Mouse (Mus musculus): ENCODE measurements at regions not wholly inside any gene's neighbourhood (a gene's known extent, or its start where the extent isn't known, plus 50 kb on each side); places are given as distances from the start of the nearest gene placed in this dataset.

- DNase-seq (ENCODE audit: low read depth, low spot score) (no peak), ATAC-seq (no peak)
- in situ Hi-C loops (cut with MboI; ENCODE audit: low pct_unique_long_range_greater_than_20kb) = no loop called here
- no peaks in the 10 kb centered on the region for H3K27me3 ChIP-seq
- POLR2A ChIA-PET = no interaction called here
- TF ChIP-seq CTCF (IDR thresholded peaks at IDR 0.05) = no peak
- CTCF ChIA-PET = interaction anchor here (0.9 kb wide), 1 partner anchor 10 kb away, joined by 3 read pairs; no protein-coding TSS in a partner anchor
These were observed 100.7 kb upstream of the Hmgn3 start for GRCm38 (mm10) chr9:83247066-83247668.

GRCm38 (mm10) chr9:83241119-83241518 is 94.6 kb upstream of the Hmgn3 start:
- ATAC-seq = no peak
- no peaks in the 10 kb centered on the region for H3K27me3 ChIP-seq
- POLR2A ChIA-PET = no interaction called here
- CTCF ChIA-PET = no interaction called here
- in situ Hi-C loops (cut with MboI; ENCODE audit: low pct_unique_long_range_greater_than_20kb) = no loop called here
- DNase-seq (ENCODE audit: low read depth, low spot score) = no peak
- TF ChIP-seq CTCF (IDR thresholded peaks at IDR 0.05) = no peak

GRCm38 (mm10) chr9:83239097-83239496 is 92.6 kb upstream of the Hmgn3 start:
- TF ChIP-seq CTCF (IDR thresholded peaks at IDR 0.05) = peak; percentile 22
- no peak for ATAC-seq
- DNase-seq (ENCODE audit: low read depth, low spot score) = no peak
- ChIA-PET POLR2A (no interaction called here), CTCF (interaction anchor here (1.2 kb wide), 1 partner anchor 14 kb away, joined by 3 read pairs; no protein-coding TSS in a partner anchor)
- in situ Hi-C loops (cut with MboI; ENCODE audit: low pct_unique_long_range_greater_than_20kb) = no loop called here
- H3K27me3 ChIP-seq = no peaks in the 10 kb centered on the region

DNA sequence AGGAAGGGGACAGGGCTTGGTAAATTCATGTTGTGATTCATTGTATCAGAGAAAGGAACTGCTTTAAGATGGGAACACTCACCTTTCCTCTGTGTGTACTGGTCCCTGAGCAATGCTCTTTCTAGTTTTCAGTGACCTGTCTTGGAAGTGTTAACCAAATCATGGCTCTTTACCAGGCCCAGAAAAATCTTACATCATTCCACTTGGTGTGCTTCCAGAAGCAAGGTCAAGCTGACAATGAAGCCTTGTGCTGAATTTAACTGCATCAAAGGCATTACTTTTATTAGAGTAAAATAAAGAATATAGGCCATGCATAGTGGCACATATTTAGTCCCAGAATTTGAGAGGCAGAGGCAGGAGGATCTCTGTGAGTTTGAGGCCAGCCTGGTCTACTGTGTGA is 75.4 kb upstream of the Hmgn3 start:
- H3K27me3 ChIP-seq = no peaks in the 10 kb centered on the region
- in situ Hi-C loops (cut with MboI; ENCODE audit: low pct_unique_long_range_greater_than_20kb) = no loop called here
- ATAC-seq (no peak), DNase-seq (ENCODE audit: low read depth, low spot score) (no peak)
- TF ChIP-seq CTCF (IDR thresholded peaks at IDR 0.05) = no peak
- POLR2A ChIA-PET = no interaction called here
- CTCF ChIA-PET = no interaction called here

DNA sequence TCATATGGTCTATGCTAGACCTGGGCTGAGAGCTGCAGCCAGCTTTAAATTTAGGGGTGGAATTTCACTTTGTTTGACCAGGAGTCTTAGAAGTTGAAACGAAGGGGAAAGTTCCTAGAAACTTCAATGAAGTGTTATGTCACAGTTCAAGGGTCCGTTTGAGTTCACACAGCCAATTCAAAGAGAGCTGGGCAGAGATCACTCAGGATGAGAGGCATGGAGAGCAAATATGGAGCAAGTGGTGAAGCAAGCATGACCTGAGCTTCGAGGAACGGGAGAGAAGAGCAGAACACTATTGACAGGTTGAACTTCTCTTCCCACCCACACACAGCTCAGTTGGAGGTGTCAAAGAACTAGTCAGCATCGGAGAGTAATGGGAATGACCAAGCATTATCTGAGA is 56.1 kb upstream of the Hmgn3 start:
- ChIA-PET CTCF (no interaction called here), POLR2A (no interaction called here)
- no peak for DNase-seq (ENCODE audit: low read depth, low spot score)
- no peak for TF ChIP-seq CTCF (IDR thresholded peaks at IDR 0.05)
- ATAC-seq = no peak
- H3K27me3 ChIP-seq = no peaks in the 10 kb centered on the region
- in situ Hi-C loops (cut with MboI; ENCODE audit: low pct_unique_long_range_greater_than_20kb) = loop anchor here (5.0 kb wide), 1 partner anchor 45 kb away; no protein-coding TSS in a partner anchor

DNA sequence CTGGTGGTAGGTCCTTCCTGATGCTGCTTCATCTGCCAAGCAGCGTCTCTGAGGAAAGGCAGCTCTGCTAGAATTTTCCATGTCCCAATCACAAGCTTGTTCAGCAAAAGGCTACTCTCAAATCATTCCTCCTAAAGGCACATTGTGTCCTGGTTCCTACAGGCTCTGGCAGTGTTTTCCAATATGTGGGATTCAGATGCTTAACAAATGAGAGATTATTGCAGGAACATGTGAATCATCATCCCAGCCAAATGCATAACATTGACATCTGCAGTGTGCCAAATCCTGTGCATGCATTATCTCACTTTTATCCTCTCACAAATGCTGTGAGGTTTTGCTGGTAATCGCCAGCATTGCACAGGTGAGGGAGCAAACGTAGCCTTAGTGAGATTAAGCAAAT is 53.3 kb upstream of the Hmgn3 start:
- TF ChIP-seq CTCF (IDR thresholded peaks at IDR 0.05) = no peak
- no peaks in the 10 kb centered on the region for H3K27me3 ChIP-seq
- ChIA-PET CTCF (no interaction called here), POLR2A (interaction anchor here (0.6 kb wide), 1 partner anchor 96 kb away, joined by 6 read pairs; no protein-coding TSS in a partner anchor)
- no peak for ATAC-seq
- in situ Hi-C loops (cut with MboI; ENCODE audit: low pct_unique_long_range_greater_than_20kb) = loop anchor here (5.0 kb wide), 1 partner anchor 42 kb away; no protein-coding TSS in a partner anchor
- no peak for DNase-seq (ENCODE audit: low read depth, low spot score)

DNA sequence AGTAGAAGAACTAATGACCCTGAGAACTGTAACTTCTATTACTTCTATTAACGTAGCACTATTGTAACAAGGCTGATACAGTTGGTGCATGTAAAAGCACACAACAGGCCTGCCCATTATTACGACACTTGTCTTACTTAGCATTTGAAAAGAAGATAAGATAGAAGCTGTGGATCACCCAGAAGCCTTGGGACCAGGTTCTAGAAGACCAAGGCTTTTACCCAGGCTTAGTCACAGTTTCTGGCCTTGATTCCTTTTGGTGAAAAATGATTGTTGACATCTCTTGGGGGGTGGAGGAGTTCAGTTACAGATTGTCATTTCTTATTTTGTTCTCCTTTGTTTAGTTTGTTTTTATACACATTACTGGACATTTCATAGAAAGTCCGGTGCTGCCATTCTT is 52.7 kb upstream of the Hmgn3 start:
- no peak for ATAC-seq
- POLR2A ChIA-PET = no interaction called here
- DNase-seq (ENCODE audit: low read depth, low spot score) = no peak
- TF ChIP-seq CTCF (IDR thresholded peaks at IDR 0.05) = no peak
- in situ Hi-C loops (cut with MboI; ENCODE audit: low pct_unique_long_range_greater_than_20kb) = no loop called here
- H3K27me3 ChIP-seq = no peaks in the 10 kb centered on the region
- CTCF ChIA-PET = no interaction called here

DNA sequence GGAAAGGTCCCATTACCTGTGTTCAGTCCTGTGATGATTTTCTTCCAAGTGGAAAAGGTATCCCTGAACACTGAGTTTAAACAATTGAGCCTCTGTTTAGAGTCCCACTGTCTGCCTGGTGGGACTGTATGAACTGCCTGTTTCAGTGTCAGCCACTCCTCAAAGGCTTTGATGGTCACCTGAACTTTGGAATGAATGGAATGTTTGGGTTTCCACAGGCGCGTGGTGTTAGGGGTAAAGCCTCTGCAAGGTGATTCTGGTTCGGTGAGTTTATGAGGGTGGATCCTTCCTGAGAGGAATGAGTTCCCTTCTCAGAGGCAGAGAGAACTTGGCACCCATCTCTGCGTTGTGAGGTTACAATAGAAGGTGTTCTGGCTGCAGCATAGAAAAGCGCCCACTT is 50.5 kb upstream of the Hmgn3 start:
- in situ Hi-C loops (cut with MboI; ENCODE audit: low pct_unique_long_range_greater_than_20kb) = no loop called here
- no peak for TF ChIP-seq CTCF (IDR thresholded peaks at IDR 0.05)
- DNase-seq (ENCODE audit: low read depth, low spot score) (no peak), ATAC-seq (no peak)
- ChIA-PET POLR2A (no interaction called here), CTCF (interaction anchor here (0.7 kb wide), 1 partner anchor 8 kb away, joined by 3 read pairs; no protein-coding TSS in a partner anchor)
- no peaks in the 10 kb centered on the region for H3K27me3 ChIP-seq
